Mouse (Mus musculus) pancreas, adult 10 weeks (tissue): ENCODE results near the gene Olfr656. TPM values are rescaled to one million over a fixed set of nuclear protein-coding genes. Genes with fewer than 3 reads are reported as not detected.

ENCODE experiments used
- polyA plus RNA-seq: library from polyadenylated mRNA; stranded (reverse); fragments of 350-450 nt; fragmentation: Illumina TruSeq; extraction: RNeasy Lipid Tissue Mini Kit (QIAGEN cat#74804); gene quantifications from one replicate; pipeline ENCODE4 v1.2.3, GENCODE M21; 2015; ENCODE audit warnings: low read depth, low replicate concordance; ENCODE audit not compliant: insufficient read depth

The Olfr656 gene
- polyA plus RNA-seq, result not detected

GRCm38 (mm10) chr7:104613655-104614054, at the start of gene Olfr656:
Gene Olfr656, plus strand, starts transcription at chr7:104613955.

GRCm38 (mm10) chr7:104577014-104577413, 36.7 kb upstream of the Olfr656 start, which contains the start of gene Olfr653:
Gene Olfr653, plus strand, starts transcription at chr7:104577314.

GRCm38 (mm10) chr7:104586725-104587124, 27.0 kb upstream of the Olfr656 start, which contains the start of gene Olfr654:
Gene Olfr654, plus strand, starts transcription at chr7:104587025.

GRCm38 (mm10) chr7:104601679-104602078, 12.1 kb upstream of the Olfr656 start, which contains the start of gene Olfr655:
Gene Olfr655, minus strand, starts transcription at chr7:104601779.

GRCm38 (mm10) chr7:104624494-104624893, 10.7 kb downstream of the Olfr656 start, which contains the start of gene Olfr657:
Gene Olfr657, plus strand, starts transcription at chr7:104624794.

GRCm38 (mm10) chr7:104646841-104647482, 33.2 kb downstream of the Olfr656 start, which contains the start of gene Olfr658:
Gene Olfr658, minus strand, starts transcription at chr7:104647305.

GRCm38 (mm10) chr7:104666453-104666852, 52.7 kb downstream of the Olfr656 start, which contains the start of gene Olfr659:
Gene Olfr659, plus strand, starts transcription at chr7:104666753.

Other genes starting within 250 kb of the Olfr656 start
- not detected for gene Trim30b, start 244.1 kb upstream of the Olfr656 start, polyA plus RNA-seq
- gene Trim30c, start 213.1 kb upstream of the Olfr656 start, polyA plus RNA-seq, result not detected
- gene Trim30a, start 148.8 kb upstream of the Olfr656 start, polyA plus RNA-seq, result 3.2 TPM
- gene Trim30d, start 106.1 kb upstream of the Olfr656 start, polyA plus RNA-seq, result 3.0 TPM
- not detected for gene Olfr651, start 63.8 kb upstream of the Olfr656 start, polyA plus RNA-seq
- not detected for gene Olfr652, start 53.1 kb upstream of the Olfr656 start, polyA plus RNA-seq
- not detected for gene Olfr653, start 36.6 kb upstream of the Olfr656 start, polyA plus RNA-seq
- gene Olfr654, start 26.9 kb upstream of the Olfr656 start, polyA plus RNA-seq, result not detected
- gene Olfr655, start 12.2 kb upstream of the Olfr656 start, polyA plus RNA-seq, result not detected
- gene Olfr657, start 10.8 kb downstream of the Olfr656 start, polyA plus RNA-seq, result not detected
- gene Olfr658, start 33.4 kb downstream of the Olfr656 start, polyA plus RNA-seq, result not detected
- gene Olfr659, start 52.8 kb downstream of the Olfr656 start, polyA plus RNA-seq, result not detected
- gene Olfr661, start 72.5 kb downstream of the Olfr656 start, polyA plus RNA-seq, result not detected
- gene Usp17le, start 163.5 kb downstream of the Olfr656 start, polyA plus RNA-seq, result not detected
- gene Usp17lb, start 228.6 kb downstream of the Olfr656 start, polyA plus RNA-seq, result not detected
- not detected for gene Usp17la, start 243.1 kb downstream of the Olfr656 start, polyA plus RNA-seq